Mouse (Mus musculus) sigmoid colon, adult 10 weeks (tissue): ENCODE results near the gene Qtrt2. TPM values are rescaled to one million over a fixed set of nuclear protein-coding genes. Genes with fewer than 3 reads are reported as not detected.

ENCODE experiments used
- polyA plus RNA-seq: library from polyadenylated mRNA; stranded (reverse); fragments of 350-450 nt; fragmentation: Illumina TruSeq; extraction: RNeasy Lipid Tissue Mini Kit (QIAGEN cat#74804); gene quantifications from one replicate; pipeline ENCODE4 v1.2.3, GENCODE M21; 2014; ENCODE audit warnings: low read depth, low replicate concordance

Qtrt2 gene
- polyA plus RNA-seq, result 17.6 TPM

DNA sequence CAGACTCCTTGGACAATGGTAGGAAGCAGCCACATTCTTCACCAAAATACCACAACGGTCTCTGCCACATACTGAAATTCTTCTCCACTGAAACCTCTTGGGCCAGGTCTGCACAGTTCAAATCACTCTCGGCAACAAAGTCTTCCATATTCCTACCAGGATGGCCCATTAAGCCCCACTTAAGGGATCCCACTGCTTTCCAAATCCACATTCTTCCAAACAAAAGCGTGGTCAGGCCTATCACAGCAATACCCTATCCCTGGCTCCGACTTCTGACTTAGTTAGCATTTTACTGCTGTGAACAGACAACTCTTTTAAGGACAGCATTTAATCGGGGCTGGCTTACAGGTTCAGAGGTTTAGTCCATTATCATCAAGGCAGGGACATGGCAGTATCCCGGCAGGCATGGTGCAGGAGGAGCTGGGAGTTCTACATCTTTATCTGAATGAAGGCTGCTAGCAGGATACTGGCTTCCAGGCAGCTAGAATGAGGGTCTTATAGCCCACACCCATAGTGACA, at the start of gene Qtrt2:
Qtrt2 (minus strand) TSS at position 469 of the 519 bp plus-strand sequence.

DNA sequence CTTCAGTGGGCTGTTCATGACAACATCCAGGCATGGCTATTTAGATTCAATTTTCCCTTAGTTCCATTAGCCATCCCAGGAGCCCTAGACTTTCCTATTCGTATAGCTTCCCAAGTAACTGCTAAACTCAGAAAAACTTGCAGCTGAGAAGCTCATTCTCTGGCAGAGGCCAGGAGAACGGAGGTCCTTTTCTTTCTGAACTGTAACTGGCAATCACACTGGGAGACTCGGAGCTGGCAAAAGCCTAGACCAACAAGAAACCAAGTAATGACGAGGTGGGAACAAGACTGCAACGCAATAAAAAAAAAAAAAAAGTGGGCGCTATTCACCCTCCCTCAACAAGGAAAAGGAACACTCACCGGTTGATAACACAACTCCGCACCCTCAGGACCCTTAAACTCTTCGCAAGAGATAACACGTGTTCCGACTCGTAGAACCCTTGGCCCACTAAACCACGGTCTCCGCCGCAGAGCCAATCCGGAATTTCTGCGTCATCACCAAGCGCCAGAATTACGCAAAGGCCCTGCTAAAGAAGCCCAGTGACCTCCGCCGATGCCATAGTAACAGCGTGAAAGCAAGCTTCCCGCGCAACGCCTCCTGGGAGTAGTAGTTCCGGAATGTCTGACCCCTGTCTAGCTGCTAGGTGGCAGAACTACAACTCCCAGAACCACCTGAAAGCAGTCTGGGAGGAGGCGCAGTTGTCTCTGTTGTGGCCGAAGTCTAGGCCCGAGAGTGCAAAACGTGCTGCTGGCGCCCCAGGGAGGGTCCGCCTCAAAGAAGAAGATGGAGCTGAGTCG, 37.2 kb downstream of the Qtrt2 start, which contains the start of gene Ccdc191:
Ccdc191 (plus strand) TSS at position 593 of the 797 bp plus-strand sequence.

Other genes starting within 250 kb of the Qtrt2 start
- gene Drd3, start 172.8 kb downstream of the Qtrt2 start, polyA plus RNA-seq, result not detected
- gene Ccdc191, start 37.0 kb downstream of the Qtrt2 start, polyA plus RNA-seq, result 9.6 TPM
- gene Zdhhc23, start 53.0 kb upstream of the Qtrt2 start, polyA plus RNA-seq, result 11.6 TPM
- gene Gramd1c, start 136.5 kb upstream of the Qtrt2 start, polyA plus RNA-seq, result 18.8 TPM
- gene Atp6v1a, start 212.9 kb upstream of the Qtrt2 start, polyA plus RNA-seq, result 99.0 TPM
- 255 TPM for gene Naa50, start 213.0 kb upstream of the Qtrt2 start, polyA plus RNA-seq
- 79.6 TPM for gene Usf3, start 246.4 kb upstream of the Qtrt2 start, polyA plus RNA-seq